In the genomic region with DNA sequence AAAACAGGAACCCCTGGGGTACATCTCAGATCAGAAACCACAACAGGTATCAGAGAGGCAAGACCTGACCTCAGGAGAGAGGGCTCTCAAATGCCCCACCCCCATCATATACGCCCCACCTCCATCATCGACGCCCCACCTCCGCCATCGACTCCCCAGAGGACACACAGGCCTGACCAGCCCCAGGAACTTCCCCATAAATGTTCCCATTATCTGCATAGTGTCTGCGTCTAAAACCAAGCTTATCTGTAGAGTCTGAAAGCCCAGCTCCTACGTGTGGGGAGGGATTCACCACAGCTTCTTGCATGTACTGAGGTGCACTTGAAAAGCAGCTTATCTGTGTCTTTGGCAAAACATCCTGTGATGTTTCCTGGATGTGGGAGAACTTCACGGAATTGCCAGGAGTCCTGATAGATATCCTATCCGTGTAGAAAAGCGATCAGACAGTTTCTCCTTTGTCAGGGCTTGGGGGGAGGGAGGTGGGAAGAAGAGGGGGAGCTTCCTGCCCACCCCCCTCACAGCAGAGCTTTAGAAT, we compare ENCODE assay signal across 10 mouse cellular contexts. TPM values are rescaled to one million over a fixed set of nuclear protein-coding genes. Genes with fewer than 3 reads are reported as not detected.
DNase-seq lines count a peak whose midpoint lies in the region; ATAC-seq and TF ChIP-seq lines count a peak whose summit lies in the region.
"Had no signal": no experiment of that assay in that cellular context is flagged by ENCODE, and none has a peak within 500 bp of the region (broad histone marks: within the 10 kb centered on the region; RNA-seq: fewer than 3 reads in every experiment).

No protein-coding gene starts in this region.

- H3K4me2 ChIP-seq in CH12.LX (ENCODE audit: insufficient read depth, low read depth, poor library complexity, severe bottlenecking): 0 out of 2 replicates have a peak overlapping the region, but pooled peaks have one; percentile 3
- H3K4me2 ChIP-seq in intestine, embryonic 16.5 days (ENCODE audit: low read depth, low read length): no peak overlapping the region

- H3K27me3 ChIP-seq in CH12.LX (replicated peaks): no peaks in the 10 kb centered on the region
- no peaks in the 10 kb centered on the region for H3K27me3 ChIP-seq in intestine, embryonic 16.5 days (replicated peaks; ENCODE audit: control insufficient read depth, insufficient read depth, low read length)

- WGBS in intestine, embryonic 16.5 days: 39% methylated on average over 10 of the region's 10 CpGs

- peaks cover 29 to 57% of the 10 kb centered on the region in 2 experiments for H3K4me1 ChIP-seq in CH12.LX (ENCODE audit: control insufficient read depth in 1 of 2, insufficient read depth in 2 of 2)
- H3K4me1 ChIP-seq in intestine, embryonic 16.5 days (ENCODE audit: control insufficient read depth, insufficient read depth, low read length): peaks cover 18% of the 10 kb centered on the region

- no peak for TF ChIP-seq RAD21 in CH12.LX (IDR thresholded peaks at IDR 0.05; ENCODE audit: low read depth, low read length)

- no peaks in the 10 kb centered on the region for H3K79me2 ChIP-seq in CH12.LX (replicated peaks; ENCODE audit: control insufficient read depth, extremely low read depth, insufficient read depth, poor library complexity, severe bottlenecking)

- peak; percentile 73 for DNase-seq in CH12.LX (ENCODE audit: extremely low read depth)
- DNase-seq in Muller cell, postnatal 12 days (ENCODE audit: inconsistent ontology term): no peak
- no peak for DNase-seq in frontal cortex, postnatal 14 days (ENCODE audit: low spot score in 2 of 2)
- DNase-seq in right cerebral cortex, adult 18-20 months: no peak
- no peak for DNase-seq in ovary, postnatal 36 days (ENCODE audit: low spot score)
- DNase-seq: kidney, adult 18-20 months had no signal

- in situ Hi-C loops in CH12.LX (cut with MboI; ENCODE audit: low pct_ligation_motif_present, low pct_unique_long_range_greater_than_20kb, low sequenced_read_pairs): no loop called here

- no peak for TF ChIP-seq CTCF in CH12.LX (conservative IDR thresholded peaks at IDR 0.05 in 1 of 2, IDR thresholded peaks at IDR 0.05 in 1 of 2; ENCODE audit: low read depth in 2 of 2, low read length in 2 of 2)

- dilution Hi-C loops in CH12.LX (cut with MboI; ENCODE audit: extremely low pct_ligation_motif_present, extremely low pct_unique_long_range_greater_than_20kb, low sequenced_read_pairs): no loop called here

- no peak for TF ChIP-seq POLR2A in CH12.LX (IDR thresholded peaks at IDR 0.05; ENCODE audit: low read depth, low read length)

- H3K9me3 ChIP-seq in CH12.LX (replicated peaks; ENCODE audit: low read length): no peaks in the 10 kb centered on the region
- H3K9me3 ChIP-seq in intestine, embryonic 16.5 days (ENCODE audit: control insufficient read depth, low read length): no peaks in the 10 kb centered on the region

- H3K9ac ChIP-seq in CH12.LX (ENCODE audit: insufficient read depth, low read depth): no peak overlapping the region
- H3K9ac ChIP-seq in intestine, embryonic 16.5 days (ENCODE audit: low read depth, low read length): no peak overlapping the region

- ATAC-seq in common myeloid progenitor, adult 5-6 weeks (replicated peaks; ENCODE audit: low read depth, poor library complexity, severe bottlenecking): peak; percentile 68
- ATAC-seq in intestine, embryonic 16.5 days: peak; percentile 14; the same call in 1 of the 2 replicates
- peak; percentile 42 for ATAC-seq in monocyte, adult 5-6 weeks (replicated peaks; ENCODE audit: insufficient number of reproducible peaks, low FRiP score, low TSS enrichment, poor library complexity, severe bottlenecking)

- no peak; the same call in 1 of the 2 replicates for TF ChIP-seq EP300 in CH12.LX (IDR thresholded peaks at IDR 0.05; ENCODE audit: low read length)

- no peak overlapping the region for H3K4me3 ChIP-seq in CH12.LX (replicated peaks in 1 of 3; ENCODE audit: low read depth in 2 of 3, low read length in 2 of 3, poor library complexity in 1 of 3)
- H3K4me3 ChIP-seq in intestine, embryonic 16.5 days (ENCODE audit: low read length): no peak overlapping the region

- no peak overlapping the region for H3K27ac ChIP-seq in CH12.LX (ENCODE audit: insufficient read depth, low read depth)
- H3K27ac ChIP-seq in intestine, embryonic 16.5 days (ENCODE audit: low read length): peak overlapping the region; percentile 30; the same call in 1 of the 2 replicates

- H3K36me3 ChIP-seq in CH12.LX (replicated peaks in 1 of 2; ENCODE audit: control insufficient read depth in 1 of 2, insufficient read depth in 1 of 2, low read length in 1 of 2): no peaks in the 10 kb centered on the region
- H3K36me3 ChIP-seq in intestine, embryonic 16.5 days (ENCODE audit: control insufficient read depth, insufficient read depth, low read length): no peaks in the 10 kb centered on the region

TF ChIP-seq in CH12.LX, 34 proteins besides CTCF, POLR2A, EP300 and RAD21:
- TF ChIP-seq IRF4 (IDR thresholded peaks at IDR 0.05; ENCODE audit: low read depth, low read length) (peak; percentile 31; the same call in 1 of the 2 replicates), SMC3 (IDR thresholded peaks at IDR 0.05; ENCODE audit: low read depth, low read length) (no peak), MEF2A (IDR thresholded peaks at IDR 0.05; ENCODE audit: borderline replicate concordance, low read depth, low read length) (0 out of 2 replicates have a peak, but pooled peaks have one; percentile 39), CHD2 (IDR thresholded peaks at IDR 0.05; ENCODE audit: low read length) (peak; percentile 47; the same call in 1 of the 2 replicates)

RNA-seq across cellular contexts. Expression of a gene that starts 29.8 kb away (rescaled TPM):
- total RNA-seq in CH12.LX (2012; rRNA removed): 19.5 and 20.1 TPM in 2 replicates
- total RNA-seq in CH12.LX (2014; rRNA removed): 5.1 and 6.1 TPM in 2 replicates
- polyA plus RNA-seq in CH12.LX (2012; ENCODE audit: insufficient read length, low read depth): 41.2 and 48.3 TPM in 2 replicates
- total RNA-seq in common myeloid progenitor, adult 5-6 weeks (2017): 21.1 and 28.0 TPM in 2 replicates
- polyA plus RNA-seq in intestine, embryonic 16.5 days (2015; fragmentation: Nextera tagmentation; extraction: Ambion mirVana): 27.5 and 27.6 TPM in 2 replicates
- total RNA-seq in monocyte, adult 5-6 weeks (2017): 49.5 to 82.1 TPM (median 73.1 TPM) in 3 replicates

RNA-seq across cellular contexts. Expression of a gene that starts 37.7 kb away (rescaled TPM):
- total RNA-seq in CH12.LX (2012; rRNA removed) (4.8 and 5.8 TPM in 2 replicates), CH12.LX (2014; rRNA removed) (13.4 and 14.3 TPM in 2 replicates)
- polyA plus RNA-seq in CH12.LX (2012; ENCODE audit: insufficient read length, low read depth): 15.0 and 17.0 TPM in 2 replicates
- total RNA-seq in common myeloid progenitor, adult 5-6 weeks (2017): 4.9 and 8.2 TPM in 2 replicates
- 2.3 TPM in 2 replicates for polyA plus RNA-seq in intestine, embryonic 16.5 days (2015; fragmentation: Nextera tagmentation; extraction: Ambion mirVana)
- total RNA-seq in monocyte, adult 5-6 weeks (2017): 4.6 to 8.2 TPM (median 8.2 TPM) in 3 replicates

RNA-seq across cellular contexts. Expression of a gene that starts 44.7 kb away (rescaled TPM):
- total RNA-seq in CH12.LX (2012; rRNA removed): 0.34 and 0.46 TPM in 2 replicates
- total RNA-seq in CH12.LX (2014; rRNA removed): not detected in 2 replicates
- polyA plus RNA-seq in CH12.LX (2012; ENCODE audit: insufficient read length, low read depth): 0.83 TPM in 1 of 2 replicates, not detected in the other
- total RNA-seq in common myeloid progenitor, adult 5-6 weeks (2017): not detected in 2 replicates
- polyA plus RNA-seq in intestine, embryonic 16.5 days (2015; fragmentation: Nextera tagmentation; extraction: Ambion mirVana): 1.5 TPM in 2 replicates
- total RNA-seq in monocyte, adult 5-6 weeks (2017): not detected in 3 replicates
- polyA plus RNA-seq: embryonic facial prominence, embryonic 11.5 days had no signal

RNA-seq across cellular contexts. Expression of a gene that starts 58.9 kb away (rescaled TPM):
- 28.5 and 33.0 TPM in 2 replicates for total RNA-seq in CH12.LX (2012; rRNA removed)
- 37.4 and 41.3 TPM in 2 replicates for total RNA-seq in CH12.LX (2014; rRNA removed)
- 35.2 and 35.4 TPM in 2 replicates for polyA plus RNA-seq in CH12.LX (2012; ENCODE audit: insufficient read length, low read depth)
- 13.0 and 15.9 TPM in 2 replicates for total RNA-seq in common myeloid progenitor, adult 5-6 weeks (2017)
- polyA plus RNA-seq in intestine, embryonic 16.5 days (2015; fragmentation: Nextera tagmentation; extraction: Ambion mirVana): 9.8 and 10.1 TPM in 2 replicates
- 3.2 to 10.6 TPM (median 7.6 TPM) in 3 replicates for total RNA-seq in monocyte, adult 5-6 weeks (2017)

Comparison
In these comparisons a context has a peak if more than half of its experiments do, and no peak if none do; other contexts are left out.
1. ATAC-seq: peak in every context shown above with its lines; median percentile 68 in common myeloid progenitor, adult 5-6 weeks; 42 in monocyte, adult 5-6 weeks; 14 in intestine, embryonic 16.5 days.